Mouse (Mus musculus) embryonic facial prominence, embryonic 11.5 days (tissue): ENCODE measurements at regions not wholly inside any gene's neighbourhood (a gene's known extent, or its start where the extent isn't known, plus 50 kb on each side); places are given as distances from the start of the nearest gene placed in this dataset.

Experiments
- ATAC-seq: fragments of 200-750 bp; cut with Nextera tagmentation; replicated peaks from 2 replicates; pipeline ENCODE4 v1.8.0; 2017; ENCODE audit warnings: low read depth; ENCODE audit not compliant: insufficient number of reproducible peaks, low FRiP score, low TSS enrichment
- DNase-seq: peaks from one replicate; pipeline ENCODE4 v3.0.0-alpha.2; 2015; ENCODE audit warnings: low spot score
- H3K27ac ChIP-seq: fragments of 300-500 bp; sonication (generic); replicated peaks from 2 replicates; pipeline ENCODE4 v1.5.1; 2014; ENCODE audit warnings: mild to moderate bottlenecking, low read depth, low read length, control low read depth
- H3K27me3 ChIP-seq: fragments of 300-500 bp; sonication (generic); 2 replicates; pipeline ENCODE4 v1.6.1; 2014; ENCODE audit warnings: mild to moderate bottlenecking, low read length, moderate library complexity, mixed read lengths; ENCODE audit not compliant: control insufficient read depth, insufficient read depth
- H3K36me3 ChIP-seq: fragments of 300-500 bp; sonication (generic); replicated peaks from 2 replicates; pipeline ENCODE4 v1.6.1; 2014; ENCODE audit warnings: low read depth, mild to moderate bottlenecking, low read length, moderate library complexity, mixed read lengths; ENCODE audit not compliant: control insufficient read depth, insufficient read depth
- H3K4me1 ChIP-seq: fragments of 300-500 bp; sonication (generic); 2 replicates; pipeline ENCODE4 v1.6.1; 2014; ENCODE audit warnings: low read length, mixed read lengths; ENCODE audit not compliant: control insufficient read depth, insufficient read depth
- H3K4me2 ChIP-seq: fragments of 300-500 bp; sonication (generic); 2 replicates; pipeline ENCODE4 v1.6.1; 2014; ENCODE audit warnings: low read depth, mild to moderate bottlenecking, control low read depth, low read length, moderate library complexity
- H3K4me3 ChIP-seq: fragments of 300-500 bp; sonication (generic); 2 replicates; pipeline ENCODE4 v1.5.1; 2014; ENCODE audit warnings: low read depth, low read length, control low read depth
- H3K9ac ChIP-seq: fragments of 300-500 bp; sonication (generic); replicated peaks from 2 replicates; pipeline ENCODE4 v1.6.1; 2014; ENCODE audit warnings: mild to moderate bottlenecking, control low read depth, low read length
- H3K9me3 ChIP-seq: fragments of 300-500 bp; sonication (generic); replicated peaks from 2 replicates; pipeline ENCODE4 v1.6.1; 2016; ENCODE audit warnings: mild to moderate bottlenecking, low read length, inconsistent platforms, mixed read lengths; ENCODE audit not compliant: control insufficient read depth
- WGBS: fragments of 180-500 bp; shearing (Covaris S2); extraction: QIAGEN DNeasy Blood & Tissue Kit; methylation state at CpG from one replicate; pipeline ENCODE4 v1.1.7; 2014; 5-methylcytosine and 5-hydroxymethylcytosine counted together

- H3K27ac ChIP-seq, result no peak overlapping the region
- no peak overlapping the region for H3K4me2 ChIP-seq
- H3K4me1 ChIP-seq, result no peaks in the 10 kb centered on the region
- peak; percentile 66 for DNase-seq
- no peak overlapping the region for H3K4me3 ChIP-seq
- no peaks in the 10 kb centered on the region for H3K36me3 ChIP-seq
- peak; percentile 76; the same call in 1 of the 2 replicates for ATAC-seq
- H3K9ac ChIP-seq, result no peak overlapping the region
- H3K9me3 ChIP-seq, result no peaks in the 10 kb centered on the region
- H3K27me3 ChIP-seq, result no peaks in the 10 kb centered on the region
- WGBS, result 69% methylated on average over 13 of the region's 13 CpGs
Measured at GRCm38 (mm10) chr2:115483418-115484288, 97.9 kb upstream of the BC052040 start.

- no peak overlapping the region for H3K27ac ChIP-seq
- H3K9ac ChIP-seq, result no peak overlapping the region
- 72% methylated on average over 4 of the region's 4 CpGs for WGBS
- no peak overlapping the region for H3K4me3 ChIP-seq
- no peaks in the 10 kb centered on the region for H3K27me3 ChIP-seq
- no peak for ATAC-seq
- DNase-seq, result no peak
- no peaks in the 10 kb centered on the region for H3K9me3 ChIP-seq
- no peaks in the 10 kb centered on the region for H3K4me1 ChIP-seq
- no peaks in the 10 kb centered on the region for H3K36me3 ChIP-seq
- H3K4me2 ChIP-seq, result no peak overlapping the region
Measured at GRCm38 (mm10) chr2:115488465-115488864, 93.1 kb upstream of the BC052040 start.

- Histone ChIP-seq H3K9ac (no peak overlapping the region), H3K27ac (no peak overlapping the region), H3K9me3 (no peaks in the 10 kb centered on the region), H3K4me3 (no peak overlapping the region), H3K36me3 (no peaks in the 10 kb centered on the region), H3K4me1 (no peaks in the 10 kb centered on the region), H3K27me3 (no peaks in the 10 kb centered on the region), H3K4me2 (no peak overlapping the region)
- 32% methylated on average over 2 of the region's 2 CpGs for WGBS
- no peak for DNase-seq
- no peak for ATAC-seq
Measured at GRCm38 (mm10) chr2:115493020-115493419, 88.5 kb upstream of the BC052040 start.

GRCm38 (mm10) chr2:115499904-115500303, 81.6 kb upstream of the BC052040 start:
- no peaks in the 10 kb centered on the region for H3K36me3 ChIP-seq
- no peaks in the 10 kb centered on the region for H3K4me1 ChIP-seq
- H3K9me3 ChIP-seq, result no peaks in the 10 kb centered on the region
- H3K27ac ChIP-seq, result no peak overlapping the region
- no peak for ATAC-seq
- no peak overlapping the region for H3K9ac ChIP-seq
- no peak overlapping the region for H3K4me3 ChIP-seq
- no peak for DNase-seq
- no peaks in the 10 kb centered on the region for H3K27me3 ChIP-seq
- H3K4me2 ChIP-seq, result no peak overlapping the region
- 79% methylated on average over 2 of the region's 2 CpGs for WGBS

GRCm38 (mm10) chr2:115509527-115509926, 72.0 kb upstream of the BC052040 start:
- 52% methylated on average over 10 of the region's 10 CpGs for WGBS
- no peak overlapping the region for H3K27ac ChIP-seq

GRCm38 (mm10) chr2:115511146-115511545, 70.4 kb upstream of the BC052040 start:
- H3K9ac ChIP-seq, result no peak overlapping the region
- no peaks in the 10 kb centered on the region for H3K4me1 ChIP-seq
- no peaks in the 10 kb centered on the region for H3K9me3 ChIP-seq
- 71% methylated on average over 3 of the region's 3 CpGs for WGBS
- H3K36me3 ChIP-seq, result no peaks in the 10 kb centered on the region
- H3K4me2 ChIP-seq, result no peak overlapping the region
- ATAC-seq (no peak), DNase-seq (no peak)
- no peak overlapping the region for H3K4me3 ChIP-seq
- H3K27ac ChIP-seq, result no peak overlapping the region
- H3K27me3 ChIP-seq, result no peaks in the 10 kb centered on the region

More at GRCm38 (mm10) chr2:115509527-115509926, 72.0 kb upstream of the BC052040 start:
- H3K4me3 ChIP-seq, result no peak overlapping the region
- no peaks in the 10 kb centered on the region for H3K27me3 ChIP-seq
- no peaks in the 10 kb centered on the region for H3K4me1 ChIP-seq
- no peak overlapping the region for H3K9ac ChIP-seq
- no peak overlapping the region for H3K4me2 ChIP-seq
- H3K9me3 ChIP-seq, result no peaks in the 10 kb centered on the region
- no peaks in the 10 kb centered on the region for H3K36me3 ChIP-seq
- ATAC-seq (no peak), DNase-seq (no peak)

GRCm38 (mm10) chr2:115511612-115512525, 69.6 kb upstream of the BC052040 start:
- H3K27me3 ChIP-seq, result no peaks in the 10 kb centered on the region
- H3K36me3 ChIP-seq, result no peaks in the 10 kb centered on the region
- H3K4me3 ChIP-seq, result no peak overlapping the region
- no peak overlapping the region for H3K4me2 ChIP-seq
- no peak overlapping the region for H3K9ac ChIP-seq
- ATAC-seq (no peak), DNase-seq (no peak)
- no peak overlapping the region for H3K27ac ChIP-seq
- H3K4me1 ChIP-seq, result no peaks in the 10 kb centered on the region
- 65% methylated on average over 14 of the region's 14 CpGs for WGBS
- no peaks in the 10 kb centered on the region for H3K9me3 ChIP-seq

- Histone ChIP-seq H3K9ac (no peak overlapping the region), H3K27me3 (no peaks in the 10 kb centered on the region), H3K4me3 (no peak overlapping the region), H3K9me3 (no peaks in the 10 kb centered on the region), H3K4me1 (no peaks in the 10 kb centered on the region), H3K27ac (no peak overlapping the region), H3K36me3 (no peaks in the 10 kb centered on the region), H3K4me2 (no peak overlapping the region)
- ATAC-seq, result no peak
- WGBS, result 73% methylated on average over 8 of the region's 8 CpGs
- no peak for DNase-seq
Measured at GRCm38 (mm10) chr2:115512891-115513290, 68.6 kb upstream of the BC052040 start.
